Mouse (Mus musculus) retina, postnatal 7 days (tissue): ENCODE measurements around the gene Klhl36.
A peak's percentile ranks its signal among the peaks of the same experiment; 100 is the strongest.

Experiments
- DNase-seq: peaks from one replicate; pipeline ENCODE4 v3.0.0-alpha.2; 2012; ENCODE audit warnings: low read depth, low spot score

The Klhl36 gene

GRCm38 (mm10) chr8:119861706-119862389, at the start of gene Klhl36:
TSS of gene Klhl36 (plus strand) at chr8:119862266.
- DNase-seq, result peak; percentile 88

GRCm38 (mm10) chr8:119812650-119813431, 49.2 kb upstream of the Klhl36 start:
- no peak for DNase-seq

- no peak for DNase-seq
These were observed 45.8 kb upstream of the Klhl36 start for GRCm38 (mm10) chr8:119816219-119816618.

GRCm38 (mm10) chr8:119817446-119817845, 44.6 kb upstream of the Klhl36 start:
- no peak for DNase-seq

- no peak for DNase-seq
These were observed 42.8 kb upstream of the Klhl36 start for GRCm38 (mm10) chr8:119819316-119819715.

- DNase-seq, result no peak
These were observed 42.1 kb upstream of the Klhl36 start for GRCm38 (mm10) chr8:119819976-119820375.

- DNase-seq, result no peak
These were observed 40.4 kb upstream of the Klhl36 start for GRCm38 (mm10) chr8:119821691-119822090.

- DNase-seq, result no peak
These were observed 38.8 kb upstream of the Klhl36 start for GRCm38 (mm10) chr8:119823278-119823677.

- no peak for DNase-seq
These were observed 38.0 kb upstream of the Klhl36 start for GRCm38 (mm10) chr8:119824100-119824499.

- no peak for DNase-seq
These were observed 37.2 kb upstream of the Klhl36 start for GRCm38 (mm10) chr8:119824809-119825273.

GRCm38 (mm10) chr8:119825950-119826730, 35.9 kb upstream of the Klhl36 start:
- DNase-seq, result no peak

- DNase-seq, result no peak
These were observed 35.1 kb upstream of the Klhl36 start for GRCm38 (mm10) chr8:119826982-119827381.

GRCm38 (mm10) chr8:119827721-119828153, 34.3 kb upstream of the Klhl36 start:
- no peak for DNase-seq

GRCm38 (mm10) chr8:119829015-119829414, 33.1 kb upstream of the Klhl36 start:
- DNase-seq, result no peak

- no peak for DNase-seq
These were observed 32.6 kb upstream of the Klhl36 start for GRCm38 (mm10) chr8:119829420-119829819.

- DNase-seq, result no peak
These were observed 32.0 kb upstream of the Klhl36 start for GRCm38 (mm10) chr8:119829870-119830580.

- DNase-seq, result no peak
These were observed 31.5 kb upstream of the Klhl36 start for GRCm38 (mm10) chr8:119830589-119830988.

GRCm38 (mm10) chr8:119831336-119831995, 30.6 kb upstream of the Klhl36 start:
- no peak for DNase-seq

- DNase-seq, result no peak
These were observed 29.9 kb upstream of the Klhl36 start for GRCm38 (mm10) chr8:119832101-119832617.

- no peak for DNase-seq
These were observed 29.1 kb upstream of the Klhl36 start for GRCm38 (mm10) chr8:119832931-119833330.

- DNase-seq, result no peak
These were observed 27.4 kb upstream of the Klhl36 start for GRCm38 (mm10) chr8:119834676-119835075.
